Mouse (Mus musculus): ENCODE results near the gene Zfr.

GRCm38 (mm10) chr15:12178126-12178525 is 60.5 kb downstream of the Zfr start:
- TF ChIP-seq POLR2A (IDR thresholded peaks at IDR 0.05; ENCODE audit: borderline replicate concordance, extremely low read depth, low read depth, low read length) (no peak), CTCF (IDR thresholded peaks at IDR 0.05; ENCODE audit: insufficient read depth, low read length) (no peak)
